Mouse (Mus musculus): ENCODE measurements around the gene Acot6. TPM values are rescaled to one million over a fixed set of nuclear protein-coding genes. Genes with fewer than 3 reads are reported as not detected.

Gene Acot6
- polyA plus RNA-seq, 1 experiment from 2014 or later: 1.2 TPM

DNA sequence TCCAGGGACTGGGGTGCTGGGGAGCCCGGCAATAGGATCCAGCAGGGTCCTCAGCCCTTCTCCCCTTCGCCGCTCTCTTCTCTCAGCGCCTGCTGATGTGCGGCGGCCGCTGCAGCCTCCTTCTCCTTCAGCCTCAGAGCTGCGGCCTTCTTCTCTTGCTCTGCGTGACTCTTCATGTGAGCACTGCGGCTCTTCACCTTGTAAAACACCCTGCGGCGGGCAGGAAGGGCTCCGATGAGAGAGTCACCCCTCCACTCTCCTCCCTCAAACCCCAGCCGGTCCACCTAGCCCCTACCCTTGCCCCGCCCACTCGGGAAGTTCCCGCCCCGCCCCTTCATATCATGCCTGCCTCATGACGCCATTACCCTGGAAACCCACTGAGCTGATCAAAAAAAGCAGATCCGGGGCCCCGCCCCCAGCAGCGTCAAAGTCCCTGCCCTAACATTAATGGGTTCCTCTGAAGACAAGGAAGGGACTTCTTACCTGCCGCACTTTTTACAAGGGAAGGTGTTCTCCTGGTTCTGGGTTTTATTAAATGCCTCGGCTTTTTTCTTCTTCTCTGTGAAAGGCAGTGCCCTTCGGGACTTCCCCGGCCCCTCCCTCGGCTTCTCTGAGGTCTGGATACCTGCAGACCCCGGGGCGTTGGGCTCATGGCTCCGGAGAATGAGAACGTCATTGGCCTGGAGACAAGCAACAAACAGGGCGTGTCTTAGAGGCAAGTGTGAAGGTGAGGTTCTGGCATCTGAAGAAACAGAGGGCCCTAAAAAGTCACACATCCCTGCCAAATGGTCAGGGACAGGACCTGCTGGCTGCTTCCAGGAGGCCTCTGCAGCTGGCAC, 52.1 kb downstream of the Acot6 start:
- no peak overlapping the region for H3K4me2 ChIP-seq (ENCODE audit: low read length)
- no peak for ATAC-seq
- H3K9ac ChIP-seq (ENCODE audit: low read depth, low read length): no peak overlapping the region
- H3K27me3 ChIP-seq (ENCODE audit: control insufficient read depth, insufficient read depth, low read depth, low read length): no peaks in the 10 kb centered on the region
- 0 out of 2 replicates have a peak, but pooled peaks cover 2% of the 10 kb centered on the region for H3K36me3 ChIP-seq (ENCODE audit: control insufficient read depth, insufficient read depth, low read length)
- peaks cover 14% of the 10 kb centered on the region for H3K4me1 ChIP-seq (ENCODE audit: control insufficient read depth, insufficient read depth, low read length)
- H3K9me3 ChIP-seq (replicated peaks; ENCODE audit: control insufficient read depth, low read length, poor library complexity, severe bottlenecking): no peaks in the 10 kb centered on the region
- WGBS: 73% methylated on average over 32 of the region's 32 CpGs
- no peak overlapping the region for H3K4me3 ChIP-seq (ENCODE audit: low read depth, low read length)
- no peak overlapping the region for H3K27ac ChIP-seq (ENCODE audit: low read length)

GRCm38 (mm10) chr12:84153414-84153813, 53.0 kb downstream of the Acot6 start:
- ATAC-seq: no peak
- H3K27ac ChIP-seq (ENCODE audit: low read length): no peak overlapping the region
- no peak overlapping the region for H3K4me3 ChIP-seq (ENCODE audit: low read depth, low read length)
- no peaks in the 10 kb centered on the region for H3K9me3 ChIP-seq (replicated peaks; ENCODE audit: control insufficient read depth, low read length, poor library complexity, severe bottlenecking)
- H3K4me2 ChIP-seq (ENCODE audit: low read length): no peak overlapping the region
- H3K36me3 ChIP-seq (ENCODE audit: control insufficient read depth, insufficient read depth, low read length): 0 out of 2 replicates have a peak, but pooled peaks cover 4% of the 10 kb centered on the region
- peaks cover 11% of the 10 kb centered on the region for H3K4me1 ChIP-seq (ENCODE audit: control insufficient read depth, insufficient read depth, low read length)
- WGBS: 83% methylated on average over 6 of the region's 6 CpGs
- no peaks in the 10 kb centered on the region for H3K27me3 ChIP-seq (ENCODE audit: control insufficient read depth, insufficient read depth, low read depth, low read length)
- no peak overlapping the region for H3K9ac ChIP-seq (ENCODE audit: low read depth, low read length)

GRCm38 (mm10) chr12:84154786-84155522, 54.5 kb downstream of the Acot6 start:
- WGBS: 81% methylated on average over 11 of the region's 11 CpGs
- no peak overlapping the region for H3K4me3 ChIP-seq (ENCODE audit: low read depth, low read length)
- no peaks in the 10 kb centered on the region for H3K9me3 ChIP-seq (replicated peaks; ENCODE audit: control insufficient read depth, low read length, poor library complexity, severe bottlenecking)
- peaks cover 2% of the 10 kb centered on the region for H3K4me1 ChIP-seq (ENCODE audit: control insufficient read depth, insufficient read depth, low read length)
- H3K27me3 ChIP-seq (ENCODE audit: control insufficient read depth, insufficient read depth, low read depth, low read length): no peaks in the 10 kb centered on the region
- peaks cover 16% of the 10 kb centered on the region; the same call in 1 of the 2 replicates for H3K36me3 ChIP-seq (ENCODE audit: control insufficient read depth, insufficient read depth, low read length)
- H3K27ac ChIP-seq (ENCODE audit: low read length): no peak overlapping the region
- no peak overlapping the region for H3K4me2 ChIP-seq (ENCODE audit: low read length)
- H3K9ac ChIP-seq (ENCODE audit: low read depth, low read length): no peak overlapping the region
- no peak for ATAC-seq

- no peak overlapping the region for H3K9ac ChIP-seq (ENCODE audit: low read depth, low read length)
- H3K9me3 ChIP-seq (replicated peaks; ENCODE audit: control insufficient read depth, low read length, poor library complexity, severe bottlenecking): no peaks in the 10 kb centered on the region
- H3K27me3 ChIP-seq (ENCODE audit: control insufficient read depth, insufficient read depth, low read depth, low read length): no peaks in the 10 kb centered on the region
- peaks cover 16% of the 10 kb centered on the region; the same call in 1 of the 2 replicates for H3K36me3 ChIP-seq (ENCODE audit: control insufficient read depth, insufficient read depth, low read length)
- ATAC-seq: no peak
- no peaks in the 10 kb centered on the region for H3K4me1 ChIP-seq (ENCODE audit: control insufficient read depth, insufficient read depth, low read length)
- no peak overlapping the region for H3K4me3 ChIP-seq (ENCODE audit: low read depth, low read length)
- no peak overlapping the region for H3K27ac ChIP-seq (ENCODE audit: low read length)
- WGBS: 78% methylated on average over 2 of the region's 2 CpGs
- no peak overlapping the region for H3K4me2 ChIP-seq (ENCODE audit: low read length)
Measured at GRCm38 (mm10) chr12:84155523-84155871, 55.0 kb downstream of the Acot6 start.

- Histone ChIP-seq H3K27ac (ENCODE audit: low read length) (no peak overlapping the region), H3K4me1 (ENCODE audit: control insufficient read depth, insufficient read depth, low read length) (no peaks in the 10 kb centered on the region), H3K36me3 (ENCODE audit: control insufficient read depth, insufficient read depth, low read length) (peaks cover 16% of the 10 kb centered on the region; the same call in 1 of the 2 replicates), H3K9me3 (replicated peaks; ENCODE audit: control insufficient read depth, low read length, poor library complexity, severe bottlenecking) (no peaks in the 10 kb centered on the region), H3K4me2 (ENCODE audit: low read length) (no peak overlapping the region), H3K9ac (ENCODE audit: low read depth, low read length) (no peak overlapping the region), H3K4me3 (ENCODE audit: low read depth, low read length) (no peak overlapping the region), H3K27me3 (ENCODE audit: control insufficient read depth, insufficient read depth, low read depth, low read length) (no peaks in the 10 kb centered on the region)
- WGBS: 94% methylated on average over 18 of the region's 18 CpGs
- no peak for ATAC-seq
Measured at GRCm38 (mm10) chr12:84156210-84156609, 55.8 kb downstream of the Acot6 start.

DNA sequence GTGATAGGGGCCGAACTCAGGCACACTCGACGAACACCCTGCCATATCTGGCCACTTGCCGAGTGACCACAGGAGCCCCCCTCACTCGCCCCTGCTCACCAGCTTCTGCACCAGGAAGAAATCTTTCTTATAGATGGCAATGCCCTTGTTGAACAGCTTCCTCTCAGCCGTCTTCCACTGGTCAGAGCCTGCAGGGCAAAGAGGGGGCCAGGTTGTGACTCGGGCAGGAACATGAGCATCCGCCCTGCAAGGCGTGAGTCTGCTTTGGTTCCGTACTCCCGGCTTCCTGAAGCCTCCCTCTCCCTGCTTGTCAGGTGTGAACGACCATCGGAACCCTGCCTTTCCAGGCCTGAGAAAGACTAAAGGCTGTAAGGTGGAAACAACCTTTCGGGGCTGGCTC, 57.7 kb downstream of the Acot6 start:
- Histone ChIP-seq H3K27ac (ENCODE audit: low read length) (no peak overlapping the region), H3K4me2 (ENCODE audit: low read length) (no peak overlapping the region), H3K36me3 (ENCODE audit: control insufficient read depth, insufficient read depth, low read length) (peaks cover 16% of the 10 kb centered on the region; the same call in 1 of the 2 replicates), H3K9ac (ENCODE audit: low read depth, low read length) (no peak overlapping the region), H3K27me3 (ENCODE audit: control insufficient read depth, insufficient read depth, low read depth, low read length) (no peaks in the 10 kb centered on the region), H3K4me1 (ENCODE audit: control insufficient read depth, insufficient read depth, low read length) (no peaks in the 10 kb centered on the region), H3K4me3 (ENCODE audit: low read depth, low read length) (no peak overlapping the region), H3K9me3 (replicated peaks; ENCODE audit: control insufficient read depth, low read length, poor library complexity, severe bottlenecking) (no peaks in the 10 kb centered on the region)
- WGBS: 93% methylated on average over 14 of the region's 14 CpGs
- ATAC-seq: no peak

DNA sequence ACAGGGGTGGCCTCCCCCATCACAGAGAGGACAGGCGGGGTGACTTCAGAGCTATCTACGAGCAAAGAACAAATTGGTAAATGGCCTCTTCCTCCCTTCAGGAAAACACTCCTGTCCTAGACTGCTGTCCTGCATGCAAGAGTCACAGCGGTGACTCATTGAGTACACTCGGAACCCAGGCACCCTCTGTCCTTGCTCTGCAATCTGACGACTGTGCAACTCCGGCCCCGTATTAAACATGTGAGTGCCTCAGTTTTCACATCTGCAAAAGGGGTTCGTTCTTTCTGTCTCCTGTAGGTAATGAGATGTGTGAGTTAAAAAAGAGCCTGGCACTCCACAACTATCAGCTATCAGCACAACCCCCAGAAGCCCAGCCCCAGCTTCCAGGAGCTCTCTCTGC, 60.0 kb downstream of the Acot6 start:
- no peaks in the 10 kb centered on the region for H3K9me3 ChIP-seq (replicated peaks; ENCODE audit: control insufficient read depth, low read length, poor library complexity, severe bottlenecking)
- no peaks in the 10 kb centered on the region for H3K4me1 ChIP-seq (ENCODE audit: control insufficient read depth, insufficient read depth, low read length)
- H3K4me3 ChIP-seq (ENCODE audit: low read depth, low read length): no peak overlapping the region
- H3K9ac ChIP-seq (ENCODE audit: low read depth, low read length): no peak overlapping the region
- no peak overlapping the region for H3K4me2 ChIP-seq (ENCODE audit: low read length)
- 97% methylated on average over 8 of the region's 8 CpGs for WGBS
- H3K27me3 ChIP-seq (ENCODE audit: control insufficient read depth, insufficient read depth, low read depth, low read length): no peaks in the 10 kb centered on the region
- no peak overlapping the region for H3K27ac ChIP-seq (ENCODE audit: low read length)
- peaks cover 14% of the 10 kb centered on the region; the same call in 1 of the 2 replicates for H3K36me3 ChIP-seq (ENCODE audit: control insufficient read depth, insufficient read depth, low read length)
- no peak for ATAC-seq

Measured in midbrain, embryonic 16.5 days (tissue).